Mouse (Mus musculus) gastrocnemius, postnatal 4 days (tissue): ENCODE results near the gene Sppl2c. TPM values are rescaled to one million over a fixed set of nuclear protein-coding genes. Genes with fewer than 3 reads are reported as not detected.
A peak's percentile ranks its signal among the peaks of the same experiment; 100 is the strongest.

Experiments
- DNase-seq, 2 experiments: peaks; one replicate each; pipeline ENCODE4 v3.0.0; 2021 to 2022; ENCODE audit warnings: low spot score in 2 of 2, mixed read lengths in 2 of 2
- long read RNA-seq, 2 experiments: library from polyadenylated mRNA; stranded (forward); transcript quantifications; one replicate each; pipeline ENCODE4 v2.0.0; 2021
- total RNA-seq, 2 experiments: library from RNA; stranded (reverse); gene quantifications; 2 replicates each; pipeline ENCODE4 v1.2.3; 2021

Gene Sppl2c
- not detected for total RNA-seq
- long read RNA-seq, experiment 1: 0 reads
- long read RNA-seq, experiment 2: 0 reads

- no peak for DNase-seq
Observed at GRCm38 (mm10) chr11:104186135-104186836, at the start of gene Sppl2c. Gene Sppl2c, plus strand, starts transcription at chr11:104186327.

- DNase-seq: no peak
Observed at GRCm38 (mm10) chr11:104138976-104139375, 47.2 kb upstream of the Sppl2c start.

- DNase-seq: no peak
Observed at GRCm38 (mm10) chr11:104144930-104145329, 41.2 kb upstream of the Sppl2c start.

DNA sequence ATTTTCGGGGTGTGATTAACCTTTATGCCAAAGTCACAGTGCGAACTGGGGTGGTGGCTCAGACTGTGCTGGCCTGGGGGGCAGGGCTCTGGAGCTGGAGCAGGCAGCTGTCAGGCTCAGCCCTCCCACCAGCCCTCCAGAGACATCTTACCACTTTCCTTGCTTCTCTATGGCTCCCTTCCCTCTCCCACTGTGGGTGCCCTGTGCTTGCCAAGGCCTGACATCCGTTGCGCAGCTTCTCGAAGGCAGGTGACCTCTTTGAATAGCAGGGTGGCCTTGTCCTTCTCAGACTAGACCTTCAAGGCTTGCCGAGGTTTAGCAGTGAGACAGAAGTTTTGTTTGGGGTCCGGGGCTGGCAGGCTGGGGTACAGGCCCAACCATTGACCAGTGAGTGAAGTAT, 37.3 kb upstream of the Sppl2c start:
- no peak for DNase-seq

GRCm38 (mm10) chr11:104150911-104151310, 35.2 kb upstream of the Sppl2c start:
- no peak for DNase-seq

DNA sequence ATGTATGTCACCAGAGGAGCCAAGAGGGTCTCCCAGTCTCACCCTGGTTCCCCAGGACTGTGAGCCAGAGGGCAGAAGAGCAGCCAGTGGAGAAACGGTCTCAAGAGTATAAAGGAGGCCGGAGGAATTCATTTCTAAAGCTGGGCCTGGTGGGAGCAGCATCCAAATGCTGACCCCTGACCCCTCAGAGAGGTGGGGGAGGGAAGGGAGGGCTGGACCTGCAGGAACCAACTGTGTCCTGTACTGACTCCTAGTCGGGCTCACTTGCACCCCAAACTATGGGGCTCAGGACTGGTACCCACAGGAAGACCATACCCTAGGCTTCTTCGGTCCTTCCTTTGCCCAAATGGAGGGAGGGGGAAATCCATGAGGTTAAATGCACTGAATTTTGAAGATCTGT, 31.8 kb upstream of the Sppl2c start:
- no peak for DNase-seq

- DNase-seq: no peak
Observed at GRCm38 (mm10) chr11:104154820-104155635, 31.1 kb upstream of the Sppl2c start.

DNA sequence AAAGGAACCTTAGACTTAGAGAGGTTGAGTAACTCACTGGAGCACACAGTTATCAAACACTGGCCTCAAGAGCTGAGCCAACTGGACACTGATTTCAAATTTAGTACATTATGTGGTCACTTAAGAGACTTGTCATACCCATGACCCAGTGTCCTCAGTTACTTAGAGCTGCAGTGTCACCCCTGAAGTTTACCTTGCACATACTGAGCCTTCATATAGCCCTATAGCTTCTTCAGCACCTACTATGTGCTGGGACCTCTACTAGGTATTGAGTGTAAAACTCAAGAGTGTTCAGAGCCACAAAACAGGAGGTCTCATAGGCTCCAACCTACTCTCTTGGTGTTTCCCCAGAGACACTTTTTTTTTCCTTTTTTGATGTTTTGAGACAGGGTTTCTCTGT, 30.2 kb upstream of the Sppl2c start:
- no peak for DNase-seq

GRCm38 (mm10) chr11:104156391-104156790, 29.7 kb upstream of the Sppl2c start:
- no peak for DNase-seq

DNA sequence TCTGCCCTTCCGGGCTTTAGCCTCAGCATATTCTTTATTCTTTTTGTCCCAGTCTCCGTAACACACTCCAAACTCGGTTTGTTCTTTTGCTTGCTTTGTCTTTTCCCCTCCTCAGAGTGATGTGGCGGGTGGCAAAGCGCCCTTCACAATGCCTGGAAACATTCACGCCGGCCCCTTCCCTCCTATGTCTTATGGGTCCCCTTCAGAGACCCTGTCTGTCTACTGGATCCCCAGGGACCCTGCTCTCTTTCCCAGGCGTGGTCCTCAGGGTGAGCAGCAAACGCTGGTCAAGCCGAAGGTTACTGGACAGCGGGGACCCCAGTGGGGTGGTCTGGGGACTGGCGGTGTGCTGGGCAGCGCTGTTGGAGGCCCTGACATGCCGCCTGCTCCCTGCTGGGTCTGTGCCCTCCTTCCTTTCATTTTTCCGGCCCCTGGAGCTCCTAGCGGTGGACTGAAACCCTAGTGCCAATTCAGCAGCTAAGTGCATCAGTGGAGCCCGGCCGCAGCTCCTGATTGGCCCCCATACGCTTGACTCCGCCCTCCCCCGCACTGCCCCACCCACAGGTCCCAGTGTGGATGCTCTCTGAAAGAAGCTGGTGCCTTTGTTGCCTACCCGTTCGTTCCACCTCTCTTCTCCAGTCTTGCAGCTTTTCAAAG, 28.4 kb upstream of the Sppl2c start:
- peak in 1 of 2 experiments; percentile 50 for DNase-seq

GRCm38 (mm10) chr11:104158260-104158907, 27.7 kb upstream of the Sppl2c start:
- no peak for DNase-seq

- no peak for DNase-seq
Observed at GRCm38 (mm10) chr11:104159769-104160272, 26.3 kb upstream of the Sppl2c start.

GRCm38 (mm10) chr11:104161153-104161552, 25.0 kb upstream of the Sppl2c start:
- no peak for DNase-seq

DNA sequence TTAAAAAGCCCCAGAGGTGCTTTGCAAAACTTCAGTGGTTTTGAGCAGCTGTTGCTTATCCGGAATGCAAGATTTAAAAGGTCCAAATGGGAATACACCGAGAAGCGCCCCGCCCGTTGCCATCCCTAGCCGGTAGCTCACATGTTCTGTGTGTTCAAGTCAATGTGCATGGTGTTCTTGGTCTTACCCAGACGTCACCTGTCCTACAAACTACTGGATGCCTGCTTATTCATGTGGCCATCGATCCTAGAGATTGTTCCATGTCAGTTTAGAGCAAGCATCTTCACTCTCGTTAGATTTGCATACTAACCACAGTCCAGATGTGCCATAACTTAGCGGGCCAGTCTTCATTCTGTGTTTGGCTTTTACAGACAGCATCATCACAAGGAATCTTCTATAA, 21.9 kb upstream of the Sppl2c start:
- no peak for DNase-seq

GRCm38 (mm10) chr11:104171281-104171781, 14.8 kb upstream of the Sppl2c start:
- DNase-seq: peak in 1 of 2 experiments; percentile 55

GRCm38 (mm10) chr11:104178893-104179292, 7.2 kb upstream of the Sppl2c start:
- no peak for DNase-seq

DNA sequence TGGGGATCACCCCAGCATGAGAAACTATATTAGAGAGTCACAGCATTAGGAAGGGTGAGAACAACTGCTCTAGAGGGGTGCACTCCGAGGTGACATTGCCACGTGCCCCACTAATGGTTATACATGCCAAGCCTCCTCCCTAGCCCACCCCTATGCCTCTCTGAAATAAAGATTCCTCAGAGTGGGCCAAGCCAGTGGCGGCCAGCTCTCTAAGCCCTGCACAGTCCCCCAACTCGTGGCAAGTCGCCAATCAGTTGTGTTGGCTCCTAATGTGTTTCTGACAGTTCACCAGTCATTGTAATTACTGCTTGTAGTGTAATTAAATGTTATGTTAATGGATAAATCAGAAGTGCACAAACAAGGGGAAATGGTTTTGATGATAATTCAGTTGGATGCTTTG, 6.3 kb upstream of the Sppl2c start:
- DNase-seq: no peak

DNA sequence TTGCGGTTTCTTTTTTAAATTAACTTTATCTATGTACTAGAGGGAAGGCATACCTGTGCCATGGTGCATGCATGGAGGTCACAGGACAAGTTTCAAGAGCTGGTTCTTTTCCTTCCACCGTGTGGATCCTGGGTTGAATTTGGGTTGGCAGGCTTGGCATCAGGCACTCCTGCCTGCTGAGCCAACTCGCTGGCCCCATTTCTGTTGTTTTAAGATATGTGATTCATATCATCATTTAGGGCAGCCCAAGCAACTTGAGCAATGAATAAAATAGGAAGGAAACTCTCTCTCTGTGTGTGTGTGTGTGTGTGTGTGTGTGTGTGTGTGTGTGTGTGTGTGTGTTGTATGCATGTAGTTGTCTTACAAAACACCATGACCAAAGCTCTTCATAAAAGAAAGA, 4.0 kb upstream of the Sppl2c start:
- no peak for DNase-seq

DNA sequence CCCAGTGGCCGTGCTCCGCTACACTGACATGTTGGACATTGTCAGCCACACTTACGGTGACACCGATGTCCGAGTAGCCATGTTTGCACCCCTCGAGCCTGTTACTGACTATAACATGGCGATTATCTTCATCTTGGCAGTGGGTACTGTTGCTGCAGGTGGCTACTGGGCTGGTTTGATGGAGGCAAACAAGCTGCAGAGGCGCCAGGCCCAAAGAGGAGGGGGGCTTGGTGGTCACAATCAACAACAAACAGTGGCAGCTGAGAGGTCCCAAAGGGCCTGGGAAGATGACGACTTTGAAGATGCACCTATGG, 667 bp downstream of the Sppl2c start:
- DNase-seq: no peak

DNA sequence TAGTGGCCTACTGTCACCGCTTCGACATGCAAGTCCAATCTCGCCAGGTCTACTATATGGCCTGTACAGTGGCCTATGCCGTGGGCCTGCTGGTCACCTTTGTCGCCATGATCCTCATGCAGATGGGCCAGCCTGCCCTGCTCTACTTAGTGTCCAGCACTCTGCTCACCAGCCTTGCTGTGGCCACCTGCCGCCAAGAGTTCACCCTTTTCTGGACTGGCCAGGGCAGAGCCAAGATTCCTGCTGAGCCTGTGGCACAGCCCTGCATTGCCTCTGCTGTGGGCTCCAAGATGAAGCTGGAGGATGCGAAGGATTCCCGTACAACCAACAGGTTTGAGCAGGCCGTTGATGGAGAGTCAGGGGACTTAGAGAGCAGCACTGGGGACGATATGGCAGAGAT, 1.6 kb downstream of the Sppl2c start:
- DNase-seq: no peak

DNA sequence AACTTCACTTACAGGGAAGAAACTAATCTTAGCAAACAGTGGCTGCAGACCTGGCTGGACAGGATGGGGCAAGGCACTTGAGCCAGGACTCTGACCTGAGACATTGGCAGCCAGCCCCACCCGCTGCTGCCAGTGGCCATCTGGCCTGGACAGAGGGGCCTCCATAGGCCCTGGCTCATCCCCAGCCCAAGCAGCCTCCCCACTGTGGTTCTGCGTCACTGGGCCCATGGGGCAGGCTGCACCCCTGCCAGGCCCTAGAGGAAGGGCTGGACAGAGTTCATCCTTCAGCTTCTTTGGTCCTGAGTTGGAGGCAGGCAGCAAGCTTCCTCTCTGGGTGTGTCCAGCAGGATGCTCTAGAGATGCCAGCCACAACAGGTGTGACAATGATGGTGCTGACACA, 3.9 kb downstream of the Sppl2c start:
- DNase-seq: no peak
